Mouse (Mus musculus) lung, adult 2 months (tissue): ENCODE results near the gene Hectd1.

ENCODE experiments used
- CTCF ChIP-seq: fragments of 200-500 bp; IDR thresholded peaks from 2 replicates; pipeline ENCODE4 v1.5.1; 2011; ENCODE audit warnings: mild to moderate bottlenecking, low read length, control low read depth; ENCODE audit not compliant: insufficient read depth
- POLR2A ChIP-seq: fragments of 200-500 bp; IDR thresholded peaks from 2 replicates; pipeline ENCODE4 v1.6.1; 2011; ENCODE audit warnings: low read depth, mild to moderate bottlenecking, control low read depth, low read length, borderline replicate concordance; ENCODE audit errors: extremely low read depth

GRCm38 (mm10) chr12:51729827-51730226 is 99.5 kb downstream of the Hectd1 start:
- TF ChIP-seq CTCF (no peak), POLR2A (no peak)
